Mouse (Mus musculus) forebrain, embryonic 15.5 days (tissue): ENCODE measurements around the gene Olfr97. TPM values are rescaled to one million over a fixed set of nuclear protein-coding genes. Genes with fewer than 3 reads are reported as not detected.
A peak's percentile ranks its signal among the peaks of the same experiment; 100 is the strongest.
"Not testable (repeated sequence)": the region's sequence is repeated elsewhere in the genome, so short reads cannot be mapped to it uniquely, and the experiment has no call there.

Source experiments
- ATAC-seq: fragments of 200-750 bp; cut with Nextera tagmentation; replicated peaks from 2 replicates; pipeline ENCODE4 v1.8.0; 2017; ENCODE audit warnings: mild to moderate bottlenecking, moderate TSS enrichment, moderate library complexity
- H3K27ac ChIP-seq: fragments of 300-500 bp; sonication (generic); replicated peaks from 2 replicates; pipeline ENCODE4 v1.5.1; 2015; ENCODE audit warnings: mild to moderate bottlenecking, inconsistent platforms
- H3K27me3 ChIP-seq: fragments of 300-500 bp; sonication (generic); 2 replicates; pipeline ENCODE4 v1.6.1; 2015; ENCODE audit warnings: inconsistent platforms
- H3K36me3 ChIP-seq: fragments of 300-500 bp; sonication (generic); 2 replicates; pipeline ENCODE4 v1.6.1; 2015; ENCODE audit warnings: mild to moderate bottlenecking, inconsistent platforms
- H3K4me1 ChIP-seq: fragments of 300-500 bp; sonication (generic); 2 replicates; pipeline ENCODE4 v1.6.1; 2015; ENCODE audit warnings: inconsistent platforms
- H3K4me2 ChIP-seq: fragments of 300-500 bp; sonication (generic); replicated peaks from 2 replicates; pipeline ENCODE4 v1.6.1; 2015; ENCODE audit warnings: mild to moderate bottlenecking, inconsistent platforms
- H3K4me3 ChIP-seq: fragments of 300-500 bp; sonication (generic); 2 replicates; pipeline ENCODE4 v1.5.1; 2015; ENCODE audit warnings: mild to moderate bottlenecking, inconsistent platforms
- H3K9ac ChIP-seq: fragments of 300-500 bp; sonication (generic); replicated peaks from 2 replicates; pipeline ENCODE4 v1.6.1; 2015; ENCODE audit warnings: mild to moderate bottlenecking, inconsistent platforms
- H3K9me3 ChIP-seq: fragments of 300-500 bp; sonication (generic); 2 replicates; pipeline ENCODE4 v1.6.1; 2016; ENCODE audit warnings: inconsistent platforms
- WGBS: fragments of 180-500 bp; shearing (Covaris S2); methylation state at CpG from one replicate; pipeline ENCODE4 v1.1.7; 2015; ENCODE audit warnings: mixed read lengths; 5-methylcytosine and 5-hydroxymethylcytosine counted together
- polyA plus RNA-seq: library from polyadenylated mRNA; unstranded; fragments of >200 nt; fragmentation: Nextera tagmentation; extraction: Ambion mirVana; gene quantifications from 2 replicates; pipeline ENCODE4 v1.2.1, GENCODE M21; 2015

The Olfr97 gene
- polyA plus RNA-seq, result not detected in 2 replicates

GRCm38 (mm10) chr17:37237230-37237629 is at the start of gene Olfr97:
Olfr97 (minus strand) TSS chr17:37237330.
- 88% methylated on average over 2 of the region's 2 CpGs for WGBS

GRCm38 (mm10) chr17:37283360-37283759 is 46.2 kb upstream of the Olfr97 start, which contains the start of gene Olfr99:
Olfr99 (minus strand) TSS chr17:37283460.
- Histone ChIP-seq H3K9ac (no peak within 1 kb of the TSS), H3K27me3 (no peaks in the 10 kb centered on the region), H3K4me3 (no peak within 1 kb of the TSS), H3K9me3 (no peaks in the 10 kb centered on the region), H3K27ac (no peak within 1 kb of the TSS), H3K4me1 (no peaks in the 10 kb centered on the region), H3K36me3 (no peaks in the 10 kb centered on the region), H3K4me2 (no peak within 1 kb of the TSS)
- ATAC-seq, result no peak
- WGBS, result 84% methylated on average over 1 of the region's 1 CpGs

More at GRCm38 (mm10) chr17:37237230-37237629, at the start of gene Olfr97:
- H3K36me3 ChIP-seq, H3K4me2 ChIP-seq, H3K4me1 ChIP-seq, ATAC-seq, H3K27me3 ChIP-seq, H3K4me3 ChIP-seq, H3K9me3 ChIP-seq, H3K9ac ChIP-seq, H3K27ac ChIP-seq: not testable (repeated sequence)

- ATAC-seq, result no peak
- H3K4me2 ChIP-seq, result no peak overlapping the region
- WGBS, result 71% methylated on average over 1 of the region's 1 CpGs
Measured at GRCm38 (mm10) chr17:37280331-37280730, 43.2 kb upstream of the Olfr97 start.

GRCm38 (mm10) chr17:37276573-37276972 is 39.4 kb upstream of the Olfr97 start:
- Histone ChIP-seq H3K4me3 (no peak overlapping the region), H3K27ac (no peak overlapping the region), H3K27me3 (no peaks in the 10 kb centered on the region), H3K4me2 (no peak overlapping the region), H3K4me1 (no peaks in the 10 kb centered on the region), H3K9me3 (no peaks in the 10 kb centered on the region), H3K9ac (no peak overlapping the region), H3K36me3 (no peaks in the 10 kb centered on the region)
- ATAC-seq, result no peak

More at GRCm38 (mm10) chr17:37280331-37280730, 43.2 kb upstream of the Olfr97 start:
- Histone ChIP-seq H3K27ac (no peak overlapping the region), H3K9me3 (no peaks in the 10 kb centered on the region), H3K9ac (no peak overlapping the region), H3K27me3 (no peaks in the 10 kb centered on the region), H3K36me3 (no peaks in the 10 kb centered on the region), H3K4me3 (no peak overlapping the region), H3K4me1 (no peaks in the 10 kb centered on the region)

GRCm38 (mm10) chr17:37275626-37276248 is 38.6 kb upstream of the Olfr97 start:
- ATAC-seq, result no peak
- H3K9ac ChIP-seq, result no peak overlapping the region

GRCm38 (mm10) chr17:37270702-37271092 is 33.6 kb upstream of the Olfr97 start:
- Histone ChIP-seq H3K4me1 (0 out of 2 replicates have a peak, but pooled peaks cover 5% of the 10 kb centered on the region), H3K36me3 (no peaks in the 10 kb centered on the region), H3K9me3 (no peaks in the 10 kb centered on the region), H3K4me2 (peak overlapping the region; percentile 91), H3K4me3 (peak overlapping the region; percentile 49), H3K27me3 (no peaks in the 10 kb centered on the region), H3K9ac (peak overlapping the region; percentile 34; the same call in 1 of the 2 replicates), H3K27ac (no peak overlapping the region)
- peak; percentile 17; the same call in 1 of the 2 replicates for ATAC-seq
- 76% methylated on average over 8 of the region's 8 CpGs for WGBS

More at GRCm38 (mm10) chr17:37275626-37276248, 38.6 kb upstream of the Olfr97 start:
- 92% methylated on average over 2 of the region's 2 CpGs for WGBS
- Histone ChIP-seq H3K27ac (no peak overlapping the region), H3K9me3 (no peaks in the 10 kb centered on the region), H3K4me2 (no peak overlapping the region), H3K36me3 (no peaks in the 10 kb centered on the region), H3K27me3 (no peaks in the 10 kb centered on the region), H3K4me3 (no peak overlapping the region), H3K4me1 (no peaks in the 10 kb centered on the region)

- Histone ChIP-seq H3K9me3 (no peaks in the 10 kb centered on the region), H3K4me1 (0 out of 2 replicates have a peak, but pooled peaks cover 5% of the 10 kb centered on the region), H3K27ac (no peak within 1 kb of the TSS), H3K4me3 (peak within 1 kb of the TSS; percentile 49), H3K4me2 (peak within 1 kb of the TSS; percentile 91), H3K27me3 (no peaks in the 10 kb centered on the region), H3K9ac (peak within 1 kb of the TSS; percentile 34), H3K36me3 (no peaks in the 10 kb centered on the region)
- ATAC-seq, result peak; percentile 99
- WGBS, result 2% methylated on average over 26 of the region's 26 CpGs
Measured at GRCm38 (mm10) chr17:37270058-37270701, 33.0 kb upstream of the Olfr97 start, which contains the start of gene H2-M3. H2-M3 (plus strand) TSS chr17:37270220.

- Histone ChIP-seq H3K4me2 (no peak within 1 kb of the TSS), H3K36me3 (no peaks in the 10 kb centered on the region), H3K27ac (no peak within 1 kb of the TSS), H3K4me1 (no peaks in the 10 kb centered on the region), H3K9me3 (no peaks in the 10 kb centered on the region), H3K27me3 (no peaks in the 10 kb centered on the region), H3K9ac (no peak within 1 kb of the TSS), H3K4me3 (no peak within 1 kb of the TSS)
- no peak for ATAC-seq
- WGBS, result 78% methylated on average over 1 of the region's 1 CpGs
Measured at GRCm38 (mm10) chr17:37263626-37264025, 26.5 kb upstream of the Olfr97 start, which contains the start of gene Olfr98. Olfr98 (minus strand) TSS chr17:37263749.

GRCm38 (mm10) chr17:37250544-37250943 is 13.4 kb upstream of the Olfr97 start:
- WGBS, result 13% methylated on average over 1 of the region's 1 CpGs
- no peak overlapping the region for H3K4me2 ChIP-seq

GRCm38 (mm10) chr17:37249460-37249859 is 12.3 kb upstream of the Olfr97 start:
- H3K4me1 ChIP-seq, result no peaks in the 10 kb centered on the region
- no peak for ATAC-seq
- H3K27me3 ChIP-seq, result no peaks in the 10 kb centered on the region
- no peaks in the 10 kb centered on the region for H3K9me3 ChIP-seq
- no peak overlapping the region for H3K4me3 ChIP-seq
- no peaks in the 10 kb centered on the region for H3K36me3 ChIP-seq
- H3K27ac ChIP-seq, result no peak overlapping the region
- H3K9ac ChIP-seq, result no peak overlapping the region
- H3K4me2 ChIP-seq, result no peak overlapping the region

More at GRCm38 (mm10) chr17:37250544-37250943, 13.4 kb upstream of the Olfr97 start:
- no peak for ATAC-seq
- H3K4me1 ChIP-seq, result no peaks in the 10 kb centered on the region
- H3K36me3 ChIP-seq, result no peaks in the 10 kb centered on the region
- H3K27ac ChIP-seq, result no peak overlapping the region
- H3K9ac ChIP-seq, result no peak overlapping the region
- H3K4me3 ChIP-seq, result no peak overlapping the region
- H3K27me3 ChIP-seq, result no peaks in the 10 kb centered on the region
- no peaks in the 10 kb centered on the region for H3K9me3 ChIP-seq

- 31% methylated on average over 5 of the region's 5 CpGs for WGBS
- H3K9ac ChIP-seq, result no peak overlapping the region
- ATAC-seq, result no peak
- H3K4me3 ChIP-seq, result no peak overlapping the region
- H3K27me3 ChIP-seq, result no peaks in the 10 kb centered on the region
- no peaks in the 10 kb centered on the region for H3K9me3 ChIP-seq
- no peaks in the 10 kb centered on the region for H3K36me3 ChIP-seq
- H3K4me2 ChIP-seq, result no peak overlapping the region
- H3K27ac ChIP-seq, result no peak overlapping the region
- H3K4me1 ChIP-seq, result no peaks in the 10 kb centered on the region
Measured at GRCm38 (mm10) chr17:37246715-37247114, 9.6 kb upstream of the Olfr97 start.

GRCm38 (mm10) chr17:37242198-37242597 is 5.1 kb upstream of the Olfr97 start:
- no peaks in the 10 kb centered on the region for H3K4me1 ChIP-seq
- 64% methylated on average over 3 of the region's 3 CpGs for WGBS
- H3K9ac ChIP-seq, result no peak overlapping the region
- H3K9me3 ChIP-seq, result no peaks in the 10 kb centered on the region
- no peaks in the 10 kb centered on the region for H3K36me3 ChIP-seq
- H3K27ac ChIP-seq, result no peak overlapping the region
- H3K27me3 ChIP-seq, result no peaks in the 10 kb centered on the region
- H3K4me2 ChIP-seq, result no peak overlapping the region
- H3K4me3 ChIP-seq, result no peak overlapping the region
- no peak for ATAC-seq
